Mouse (Mus musculus) heart, postnatal 25 days (tissue): Measurements from ENCODE around the gene Spryd3. TPM values are rescaled to one million over a fixed set of nuclear protein-coding genes. Genes with fewer than 3 reads are reported as not detected.
A peak's percentile ranks its signal among the peaks of the same experiment; 100 is the strongest.
"Not testable (repeated sequence)": the region's sequence is repeated elsewhere in the genome, so short reads cannot be mapped to it uniquely, and the experiment has no call there.

Source experiments
- DNase-seq: peaks from one replicate; pipeline ENCODE4 v3.0.0; 2022; ENCODE audit warnings: low spot score
- intact Hi-C: fragments of 180-260 bp; cut with DNase I; formaldehyde crosslinking; loops from one replicate; pipeline ENCODE4 v1.15.1; 2025
- total RNA-seq, 2 experiments: library from RNA; stranded (reverse); gene quantifications; 2 replicates each; pipeline ENCODE4 v1.2.3; 2021

Gene Spryd3
- 10 to 100 TPM; 13.2 to 15.1 TPM for total RNA-seq

- peak; percentile 97 for DNase-seq
- intact Hi-C loops: no loop called here
Measured at GRCm38 (mm10) chr15:102136129-102136758, at the start of gene Spryd3. Gene Spryd3, minus strand, starts transcription at chr15:102136234.

DNA sequence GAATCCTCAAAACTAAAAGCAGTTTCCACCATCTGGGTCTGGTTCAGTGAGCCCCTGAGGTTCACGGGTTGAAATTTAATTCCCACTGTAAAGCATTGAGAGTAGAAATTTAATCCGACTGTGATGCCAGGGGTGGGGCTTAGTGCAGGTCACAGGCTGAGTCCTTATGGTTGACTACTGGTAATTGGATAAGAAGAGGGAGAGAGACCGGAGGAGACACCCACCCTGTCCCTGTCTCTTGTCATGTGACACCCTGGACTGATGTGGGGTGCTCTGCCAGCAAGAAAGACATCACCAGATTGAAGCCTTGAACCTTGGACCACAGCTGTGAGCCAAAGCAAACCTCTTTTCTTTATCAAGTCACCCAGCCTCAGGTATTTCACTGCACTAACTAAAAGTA lies 47.0 kb upstream of the Spryd3 start:
- intact Hi-C loops: no loop called here

GRCm38 (mm10) chr15:102179924-102180323 lies 43.9 kb upstream of the Spryd3 start:
- intact Hi-C loops: no loop called here
- no peak for DNase-seq

More for the DNA sequence above, 47.0 kb upstream of the Spryd3 start:
- no peak for DNase-seq

- DNase-seq: no peak
- intact Hi-C loops: no loop called here
Measured at GRCm38 (mm10) chr15:102179106-102179505, 43.1 kb upstream of the Spryd3 start.

DNA sequence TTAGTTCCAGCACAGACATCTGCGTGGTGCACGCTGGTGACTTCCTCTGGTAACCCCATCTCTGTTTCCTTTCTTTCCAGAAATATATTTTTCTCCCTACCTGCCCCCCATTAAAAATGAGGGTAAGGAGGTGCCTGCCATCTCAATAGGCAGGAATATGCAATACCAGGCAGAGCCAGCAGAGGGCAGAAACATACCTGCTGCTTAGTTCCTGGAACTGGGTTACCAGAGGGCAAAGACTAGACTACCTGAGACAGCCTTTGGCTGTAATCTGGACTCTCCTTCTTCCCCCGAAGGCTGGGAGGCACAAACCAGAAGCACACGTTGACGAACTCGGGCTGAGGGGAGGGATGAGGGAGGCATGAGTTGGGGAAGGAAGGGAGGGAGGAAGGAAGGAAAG lies 42.2 kb upstream of the Spryd3 start:
- peak; percentile 49 for DNase-seq
- intact Hi-C loops: loop anchor here (1.0 kb wide), 2 partner anchors 26 to 46 kb away; partner anchors contain the start of gene Csad

GRCm38 (mm10) chr15:102177417-102177816 lies 41.4 kb upstream of the Spryd3 start:
- DNase-seq: no peak
- intact Hi-C loops: no loop called here

- intact Hi-C loops: no loop called here
- DNase-seq: no peak
Measured at GRCm38 (mm10) chr15:102176571-102177316, 40.7 kb upstream of the Spryd3 start.

DNA sequence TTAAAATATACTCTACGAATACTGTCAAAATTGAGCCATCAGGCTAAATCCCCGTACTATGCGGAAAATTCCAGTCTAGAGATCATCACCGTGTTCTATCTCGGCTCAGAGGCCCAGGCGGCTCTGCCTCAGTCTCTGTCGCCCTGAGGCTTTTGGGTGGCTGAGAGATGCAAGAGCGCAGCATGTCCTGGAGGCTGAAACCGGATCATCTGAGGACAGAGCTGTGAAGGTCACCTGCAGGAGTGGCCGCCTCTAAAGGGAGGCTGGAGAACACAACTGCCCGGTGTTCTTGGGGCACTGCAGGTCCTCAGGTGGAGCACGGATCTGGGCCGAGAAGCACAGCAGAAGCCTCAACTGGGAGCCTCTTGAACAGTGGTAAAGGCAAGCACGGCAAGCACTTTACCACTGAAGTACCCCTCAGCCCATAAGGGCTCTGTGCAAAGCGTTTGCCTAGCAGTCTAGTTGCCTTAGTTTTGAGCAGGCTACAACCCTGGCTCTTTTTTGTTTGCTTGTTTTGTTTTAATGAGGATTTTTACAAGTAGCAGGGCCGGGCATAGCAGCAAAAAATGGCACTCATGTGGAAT lies 39.8 kb upstream of the Spryd3 start:
- intact Hi-C loops: no loop called here
- no peak for DNase-seq

DNA sequence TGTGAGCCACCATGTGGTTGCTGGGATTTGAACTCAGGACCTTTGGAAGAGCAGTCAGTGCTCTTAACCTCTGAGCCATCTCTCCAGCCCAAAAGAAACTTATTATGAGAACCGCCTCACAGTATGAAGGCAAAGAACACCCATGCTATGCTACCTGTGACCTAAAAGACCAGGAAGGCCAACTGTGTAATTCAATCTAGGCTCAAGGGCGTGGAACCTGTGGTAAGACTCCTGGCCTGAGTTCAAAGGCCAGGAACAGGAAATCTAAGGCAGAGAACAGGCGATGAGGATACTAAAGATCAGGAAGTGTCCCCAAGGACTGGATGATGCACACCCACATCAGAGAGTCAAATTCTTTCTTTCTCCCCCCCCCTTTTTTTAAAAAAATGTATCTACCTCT lies 37.5 kb upstream of the Spryd3 start:
- DNase-seq: no peak
- intact Hi-C loops: no loop called here

GRCm38 (mm10) chr15:102169064-102169463 lies 33.0 kb upstream of the Spryd3 start:
- intact Hi-C loops: no loop called here
- DNase-seq: no peak

- no peak for DNase-seq
- intact Hi-C loops: no loop called here
Measured at GRCm38 (mm10) chr15:102167620-102168021, 31.6 kb upstream of the Spryd3 start.

DNA sequence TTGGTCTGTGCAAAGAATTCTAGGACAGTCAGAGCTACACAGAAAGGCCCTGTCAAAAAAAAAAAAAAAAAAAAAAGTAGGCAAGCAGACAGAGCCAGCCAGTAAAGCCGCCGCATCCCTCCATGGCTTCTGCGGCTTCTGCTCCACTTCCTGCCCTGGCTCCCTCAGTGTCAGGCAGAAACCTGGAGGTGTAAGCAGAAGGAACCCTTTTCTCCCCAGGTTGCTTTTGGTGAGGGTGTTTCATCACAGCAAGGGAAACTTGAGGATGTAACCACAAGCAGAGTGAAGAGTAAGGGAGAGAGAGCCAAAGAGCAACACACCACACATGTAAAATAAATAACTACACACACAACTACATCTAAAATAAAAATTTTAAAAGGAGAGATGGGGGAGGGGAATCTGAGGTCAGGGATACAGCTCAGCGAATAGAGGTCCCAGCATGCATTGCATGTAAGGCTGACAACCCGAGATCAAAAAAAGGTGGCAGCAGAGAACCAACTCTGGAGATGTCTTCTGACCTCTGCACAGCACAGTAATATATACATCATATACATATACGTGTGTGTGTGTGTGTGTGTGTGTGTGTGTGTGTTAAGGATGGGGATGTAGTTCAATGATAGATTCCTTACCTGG lies 29.6 kb upstream of the Spryd3 start:
- no peak for DNase-seq
- intact Hi-C loops: no loop called here

DNA sequence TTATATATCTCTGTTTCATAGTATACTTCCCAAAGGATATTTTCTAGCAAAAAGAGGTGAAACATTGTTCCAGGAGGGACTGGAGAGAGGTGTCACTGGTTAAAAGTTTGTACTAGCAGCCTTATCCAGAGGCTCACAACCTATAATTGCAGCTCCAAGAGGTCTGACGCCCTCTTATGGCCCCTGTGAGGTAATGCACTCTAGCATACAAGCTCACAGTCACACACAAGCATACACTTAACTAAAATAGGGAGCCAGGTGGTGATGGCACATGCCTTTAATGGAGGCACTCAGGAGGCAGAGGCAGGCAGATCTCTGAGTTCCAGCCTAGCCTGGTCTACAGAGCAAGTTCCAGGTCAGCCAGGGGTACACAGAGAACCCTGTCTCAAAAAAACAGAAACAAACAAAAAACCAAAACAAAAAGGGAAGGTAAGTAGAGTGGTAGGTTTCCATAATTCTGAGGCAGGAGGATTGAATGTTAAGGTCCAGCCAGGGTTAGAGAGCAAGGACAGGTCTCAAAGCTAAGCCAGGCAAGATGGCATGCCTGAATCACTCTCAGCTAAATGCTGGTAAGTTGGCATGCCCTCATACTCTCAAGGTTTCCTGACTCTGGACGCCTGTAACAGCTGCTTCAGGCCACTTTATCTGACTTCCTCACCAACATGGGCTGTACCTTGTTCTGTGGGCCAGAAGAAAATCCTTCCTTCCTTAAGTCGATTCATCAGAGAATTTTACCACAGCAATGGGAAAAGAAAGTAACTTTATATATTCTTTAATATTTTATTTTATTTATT lies 28.1 kb upstream of the Spryd3 start:
- intact Hi-C loops: no loop called here
- no peak for DNase-seq

DNA sequence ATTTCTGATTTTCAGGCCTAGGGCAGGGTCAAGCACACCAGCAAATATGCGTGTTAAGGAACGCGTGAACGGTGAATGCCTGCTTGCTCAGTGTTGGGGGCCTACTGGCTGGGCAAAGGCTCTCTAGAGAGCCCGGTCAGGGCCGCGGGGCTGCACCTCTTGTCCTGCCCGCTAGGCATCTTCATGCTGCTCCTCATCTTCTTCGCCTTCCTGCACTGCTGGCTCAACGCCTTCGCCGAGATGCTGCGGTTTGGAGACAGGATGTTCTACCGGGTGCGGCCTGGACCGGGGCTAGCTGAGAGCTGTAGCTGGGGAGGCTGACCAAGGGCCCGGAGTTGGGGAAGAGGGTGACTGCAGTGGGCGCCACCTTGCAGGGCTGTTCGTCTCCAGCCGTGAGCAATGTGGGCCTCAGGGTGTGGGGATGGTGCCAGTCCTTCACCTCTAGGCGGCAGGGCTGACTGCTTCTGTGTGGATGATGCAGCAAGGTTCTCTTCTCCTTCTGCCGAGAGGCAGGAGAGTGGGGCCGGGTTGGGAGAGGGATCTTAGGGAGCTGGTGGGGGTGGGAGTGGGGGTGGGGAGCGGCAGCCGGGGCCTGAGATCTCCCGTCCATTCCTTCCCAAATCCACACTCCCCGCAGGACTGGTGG lies 24.5 kb upstream of the Spryd3 start:
- intact Hi-C loops: no loop called here
- DNase-seq: no peak

DNA sequence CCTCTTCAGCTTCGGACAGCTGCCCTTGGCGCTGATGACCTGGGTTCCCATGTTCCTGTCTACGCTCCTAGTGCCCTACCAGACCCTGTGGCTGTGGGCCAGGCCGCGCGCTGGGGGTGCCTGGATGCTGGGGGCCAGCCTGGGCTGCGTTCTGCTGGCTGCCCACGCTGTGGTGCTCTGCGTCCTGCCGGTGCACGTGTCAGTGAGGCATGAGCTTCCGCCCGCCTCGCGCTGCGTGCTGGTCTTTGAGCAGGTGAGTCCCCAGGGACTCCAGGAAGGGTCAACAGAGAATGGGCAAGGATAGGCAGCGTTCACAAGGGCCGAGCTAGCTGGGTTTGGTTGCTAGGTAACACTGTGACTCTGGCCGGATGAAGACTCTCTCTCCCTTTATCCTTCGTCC lies 20.8 kb upstream of the Spryd3 start:
- intact Hi-C loops: no loop called here
- no peak for DNase-seq

DNA sequence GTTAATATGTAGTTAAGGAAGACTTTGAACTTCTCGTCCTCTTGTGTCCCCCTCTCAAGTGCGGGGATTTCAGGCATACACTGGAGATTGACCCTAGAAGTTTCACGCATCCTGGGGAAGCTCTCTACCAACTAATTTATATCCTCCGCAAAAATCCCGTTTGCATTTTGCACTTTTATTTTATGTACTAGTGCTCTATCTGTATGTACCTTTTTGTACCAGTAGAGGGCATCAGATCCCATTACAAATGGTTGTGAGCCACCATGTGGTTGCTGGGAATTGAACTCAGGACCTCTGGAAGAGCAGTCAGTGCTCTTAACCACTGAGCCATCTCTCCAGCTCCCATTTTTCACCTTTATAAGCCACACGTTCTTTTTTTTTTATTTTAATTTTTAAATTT lies 19.0 kb upstream of the Spryd3 start:
- DNase-seq, intact Hi-C loops: not testable (repeated sequence)

- intact Hi-C loops: no loop called here
- DNase-seq: no peak
Measured at GRCm38 (mm10) chr15:102152646-102153045, 16.6 kb upstream of the Spryd3 start.

GRCm38 (mm10) chr15:102150301-102151135 lies 14.5 kb upstream of the Spryd3 start, which contains the start of gene Soat2:
Gene Soat2, plus strand, starts transcription at chr15:102150526.
- peak; percentile 36 for DNase-seq
- intact Hi-C loops: no loop called here

DNA sequence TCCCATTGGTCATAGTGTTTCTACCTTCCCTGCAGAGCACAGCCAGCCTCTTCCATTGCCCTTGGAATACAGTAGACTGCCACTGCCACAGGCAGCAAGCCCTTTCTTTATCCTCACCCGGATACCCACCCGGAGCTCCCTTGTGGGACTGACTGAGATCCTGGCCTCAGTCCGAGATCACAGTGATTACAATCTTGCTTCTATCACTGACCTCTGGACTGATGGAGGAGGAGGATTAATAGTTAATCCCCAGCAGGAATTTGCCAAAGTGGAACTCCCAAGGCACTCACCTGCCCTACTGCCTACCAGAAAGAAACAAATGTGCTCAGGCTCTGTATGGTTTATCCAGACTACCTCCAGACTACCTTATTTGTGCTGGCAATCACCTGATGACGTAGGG lies 13.5 kb upstream of the Spryd3 start:
- intact Hi-C loops: no loop called here
- DNase-seq: no peak
